Mouse (Mus musculus): ENCODE measurements around the gene Kndc1.

The Kndc1 gene

DNA sequence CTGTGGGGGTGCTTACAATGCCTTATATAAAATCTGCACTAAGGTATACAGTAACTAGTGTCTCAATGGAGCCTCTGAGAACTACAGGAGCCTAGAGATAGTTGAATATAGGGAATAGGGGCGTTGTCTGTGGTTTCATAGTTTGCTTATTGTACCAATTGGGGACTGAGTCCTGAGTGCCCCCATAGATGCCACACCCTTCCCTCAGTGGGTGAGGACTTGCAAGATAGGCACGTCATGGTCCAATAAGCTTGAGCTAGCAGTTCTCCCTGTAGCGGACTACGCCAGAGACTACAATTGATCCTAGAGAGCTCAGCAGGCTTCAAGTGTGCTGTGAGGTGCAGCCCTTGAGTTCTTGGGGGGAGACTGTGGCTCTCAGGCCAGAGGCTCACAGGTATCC, 61.0 kb downstream of the Kndc1 start:
- DNase-seq: no peak

DNA sequence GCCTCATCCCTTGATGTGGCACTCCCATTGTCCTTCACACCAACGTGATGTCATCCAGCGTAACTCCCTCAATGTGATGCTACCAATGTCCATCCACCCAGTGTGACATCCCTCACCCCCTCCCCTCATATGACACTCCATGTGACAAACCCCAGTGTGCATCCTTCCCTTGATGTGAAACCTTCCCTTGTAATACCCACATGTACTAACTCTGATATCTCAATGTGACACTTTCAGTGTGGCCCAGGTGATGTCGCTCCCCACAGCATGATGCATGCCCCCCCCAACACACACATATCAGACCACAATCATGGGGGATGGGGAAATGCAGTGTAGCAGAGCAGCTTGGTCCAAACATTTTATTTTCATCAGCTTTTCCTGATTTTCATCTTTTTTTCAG, 62.2 kb downstream of the Kndc1 start:
- no peak for DNase-seq

DNA sequence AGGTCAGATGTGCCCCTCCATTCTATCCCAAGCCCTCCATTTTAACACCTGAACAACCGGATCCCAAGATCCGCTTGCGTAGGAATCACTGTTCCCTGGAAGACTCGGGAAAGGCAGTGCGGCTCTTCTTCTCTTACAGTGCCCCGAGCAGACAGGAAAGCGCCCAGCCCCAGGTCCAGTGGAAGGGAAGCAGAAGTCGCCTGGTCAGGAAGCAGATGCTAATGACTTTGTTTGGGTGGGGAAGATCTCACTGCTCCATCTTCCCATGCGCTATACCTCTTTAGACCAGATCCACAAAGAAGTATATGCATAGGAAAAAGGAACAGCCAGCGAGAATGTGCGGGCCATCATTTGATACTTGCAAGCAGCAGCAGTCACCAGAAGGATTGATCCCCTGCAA, 62.9 kb downstream of the Kndc1 start:
- DNase-seq: no peak

DNA sequence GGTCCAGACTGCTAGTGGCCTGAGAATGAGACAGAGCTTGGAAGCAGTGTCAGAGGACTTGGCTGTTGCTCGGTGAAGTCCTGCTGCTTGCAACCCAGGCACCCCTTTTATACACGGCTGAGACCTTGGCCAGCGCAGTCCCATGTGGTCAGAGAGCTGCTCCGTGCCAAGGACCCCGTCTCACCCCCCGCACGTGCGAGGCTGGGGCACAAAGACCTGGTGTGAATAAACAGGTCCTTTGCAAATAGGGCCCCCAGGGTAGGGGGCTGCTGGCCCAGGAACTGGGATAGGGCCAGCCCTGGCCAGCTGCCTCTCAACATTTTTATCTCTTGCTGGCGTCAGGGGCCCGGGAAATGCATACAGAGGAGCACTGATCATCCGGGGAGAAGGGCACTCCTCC, 63.5 kb downstream of the Kndc1 start:
- DNase-seq: no peak

DNA sequence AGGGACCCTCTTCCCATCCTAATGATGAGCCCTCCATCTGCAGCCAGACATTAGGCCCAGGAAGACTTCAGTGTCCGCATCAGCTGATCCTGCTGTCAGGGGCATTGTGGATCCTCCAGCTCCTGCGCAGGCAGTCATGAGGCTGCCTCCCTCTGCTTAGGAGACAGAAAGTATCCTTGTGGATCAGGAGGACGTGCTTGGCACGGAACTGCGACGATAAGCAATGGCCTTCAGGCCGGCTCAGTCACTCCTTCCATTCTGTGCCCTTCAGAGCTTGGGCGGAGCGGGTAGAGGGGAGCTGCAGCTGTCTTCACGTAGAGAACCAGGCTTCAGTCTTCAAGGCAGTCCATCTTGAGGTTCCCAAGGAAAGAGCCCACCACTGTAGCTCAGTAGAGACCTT, 66.6 kb downstream of the Kndc1 start:
- no peak for DNase-seq

DNA sequence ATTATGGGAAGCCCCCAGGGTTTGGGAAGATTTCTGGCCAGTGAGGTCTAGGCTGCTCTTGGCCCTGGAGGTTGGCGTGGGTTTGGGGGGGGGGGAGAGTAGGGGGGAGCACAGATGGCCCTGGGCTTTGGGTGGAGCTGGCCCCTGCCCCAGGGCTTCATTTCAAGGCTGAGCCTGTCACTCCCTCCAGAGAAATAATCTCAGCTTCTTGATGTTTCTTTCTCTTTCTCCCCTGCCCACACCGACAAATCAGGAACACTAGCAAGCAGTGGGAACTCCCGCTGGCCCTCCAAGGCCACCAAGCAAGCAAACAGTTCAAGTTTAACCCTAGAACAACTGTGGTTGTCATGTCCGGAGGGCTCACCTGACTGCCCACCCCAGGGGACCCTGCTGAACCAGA, 69.3 kb downstream of the Kndc1 start:
- no peak for DNase-seq

DNA sequence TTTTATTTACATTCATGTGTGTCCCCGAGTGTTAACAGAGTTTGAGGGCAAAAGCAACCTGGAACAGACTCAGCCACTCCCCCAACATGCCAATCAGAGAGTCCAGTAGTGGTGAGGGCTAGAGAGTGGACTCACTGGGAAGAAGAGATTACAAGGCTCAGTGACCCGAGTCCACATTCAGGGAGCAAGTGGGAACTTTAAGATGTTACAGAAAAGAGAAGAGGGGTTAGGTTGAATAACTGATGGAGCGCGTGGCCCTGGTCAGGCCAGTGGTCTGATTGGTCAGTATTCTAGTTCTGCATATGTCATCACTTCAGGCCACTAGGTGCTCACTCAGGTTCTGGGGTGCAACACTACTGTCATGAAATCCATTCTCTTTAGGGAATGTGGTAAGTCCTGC, 72.7 kb downstream of the Kndc1 start:
- no peak for DNase-seq

DNA sequence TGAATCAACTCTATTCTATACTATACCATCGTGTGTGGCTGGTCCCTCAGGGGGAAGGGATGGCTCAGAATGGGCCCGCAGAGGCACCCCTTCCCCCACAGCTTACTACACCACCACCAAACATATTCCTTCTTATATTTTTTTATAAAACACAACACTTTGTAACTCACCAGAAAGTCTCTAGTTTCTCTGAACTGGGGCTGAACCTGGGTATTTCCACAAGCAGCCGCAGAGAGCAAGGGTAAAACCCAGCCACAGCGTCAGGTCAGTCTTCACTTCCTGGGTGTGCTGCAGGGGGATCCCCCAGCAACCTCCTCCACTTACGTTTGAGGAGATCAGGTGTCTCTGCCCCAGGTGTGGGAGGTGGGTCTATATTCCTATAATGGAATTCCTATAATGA, 73.9 kb downstream of the Kndc1 start:
- DNase-seq: peak in 1 of 2 experiments; percentile 28

DNA sequence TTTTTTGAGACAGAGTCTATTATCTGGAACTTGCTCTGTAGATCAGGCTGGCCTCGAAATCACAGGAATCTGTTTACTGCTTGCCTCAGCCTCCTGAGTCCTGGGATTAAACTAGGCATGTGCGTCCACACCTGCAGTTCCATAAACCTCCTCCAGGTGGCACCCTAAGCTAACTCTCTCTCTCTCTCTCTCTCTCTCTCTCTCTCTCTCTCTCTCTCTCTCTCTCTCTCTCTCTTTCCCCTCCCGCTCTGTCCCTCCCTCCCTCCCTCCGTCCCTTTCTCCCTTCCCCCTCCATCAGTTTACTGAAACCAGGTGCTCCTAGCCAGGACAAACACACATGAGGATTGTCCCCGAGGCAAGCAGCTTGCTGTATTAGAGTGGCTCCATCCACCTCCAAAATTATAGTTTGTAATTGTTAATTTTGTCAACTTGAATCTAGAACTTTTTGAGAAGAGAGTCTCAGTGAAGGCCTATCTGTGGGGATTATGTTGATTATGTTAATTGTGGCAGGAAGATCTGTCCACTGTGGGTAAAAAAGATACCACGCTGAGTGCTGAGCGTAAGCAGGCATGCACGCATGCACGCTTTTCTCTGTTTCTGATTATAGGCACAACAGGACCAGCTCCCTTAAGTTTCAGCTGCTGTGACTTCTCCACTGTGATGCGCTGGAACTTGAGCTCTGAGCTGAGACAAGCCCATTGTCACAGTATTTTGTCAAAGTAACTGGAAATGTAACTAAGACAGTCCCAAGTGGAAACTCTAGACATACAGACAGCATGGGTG, 75.0 kb downstream of the Kndc1 start:
- DNase-seq: peak; percentile 70 to 75

DNA sequence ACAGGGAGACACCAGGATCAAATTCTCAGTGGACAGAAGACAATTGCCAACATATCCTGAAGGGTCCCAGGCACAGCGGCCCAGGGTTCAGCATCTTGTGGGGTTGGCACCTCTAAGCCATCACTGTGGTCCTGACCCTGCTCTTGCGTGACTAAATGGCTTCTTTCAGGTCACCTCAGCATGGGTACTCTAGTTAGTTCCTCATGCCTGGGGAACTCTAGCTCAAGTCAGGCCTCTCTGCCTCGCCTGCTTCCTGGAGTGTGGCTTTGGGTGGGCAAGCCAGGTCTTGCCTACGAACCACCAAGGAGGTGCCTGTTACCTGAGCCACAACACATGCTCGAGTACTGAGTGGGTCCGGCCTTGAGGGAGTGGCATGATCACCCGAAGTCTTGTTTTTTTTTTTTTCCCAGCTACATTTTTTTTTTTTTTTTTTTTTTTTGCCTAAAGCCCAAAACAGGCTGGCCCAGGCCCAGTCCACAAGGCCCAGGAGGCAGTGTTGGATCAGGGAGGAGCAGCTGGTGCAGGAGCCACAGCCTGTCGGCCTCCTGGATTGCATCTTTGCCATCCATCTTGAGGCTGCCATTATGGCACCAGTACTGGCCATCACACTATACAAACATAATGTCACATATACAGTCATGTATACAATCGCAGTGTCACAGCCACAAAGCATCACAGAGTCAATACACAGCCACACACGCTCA, 75.9 kb downstream of the Kndc1 start:
- no peak for DNase-seq

DNA sequence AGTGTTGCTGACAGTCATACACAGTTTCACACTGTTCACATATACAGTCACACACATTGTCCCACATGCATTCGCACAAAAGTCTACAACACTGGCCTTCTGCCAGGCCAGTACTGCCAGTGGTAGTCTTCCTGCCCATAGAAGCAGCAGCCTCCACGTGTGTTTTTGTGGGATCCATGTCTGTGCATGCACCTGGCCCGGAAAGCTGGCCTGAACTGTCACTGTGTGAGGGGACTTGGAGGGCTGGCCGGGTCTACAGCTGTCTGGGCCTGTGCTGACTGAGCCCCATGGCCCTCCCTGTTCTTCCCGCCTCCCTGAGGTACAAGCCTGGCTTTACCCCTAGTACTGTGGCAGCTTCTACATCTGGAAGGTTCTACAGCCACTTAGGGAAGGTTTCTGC, 76.5 kb downstream of the Kndc1 start:
- DNase-seq: no peak

DNA sequence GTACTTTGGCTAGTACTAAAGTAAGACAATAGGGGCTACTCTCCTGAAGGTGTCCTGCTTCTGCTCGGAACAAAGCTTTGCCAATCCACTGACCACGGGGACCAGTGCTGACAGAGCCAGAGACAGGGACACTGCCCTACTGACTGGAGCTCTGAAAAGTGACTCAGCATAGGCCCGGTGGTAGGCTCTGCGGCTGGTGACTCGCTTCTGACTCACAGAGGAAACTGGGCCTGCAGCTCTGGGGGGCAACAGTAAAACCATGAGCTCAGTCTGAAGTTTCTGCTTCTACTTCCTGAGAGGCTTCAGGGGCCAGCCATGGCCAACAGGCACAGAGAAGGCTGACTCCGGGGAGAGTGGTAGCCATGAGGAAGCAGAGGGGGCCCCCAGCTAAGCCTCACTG, 76.9 kb downstream of the Kndc1 start:
- no peak for DNase-seq

DNA sequence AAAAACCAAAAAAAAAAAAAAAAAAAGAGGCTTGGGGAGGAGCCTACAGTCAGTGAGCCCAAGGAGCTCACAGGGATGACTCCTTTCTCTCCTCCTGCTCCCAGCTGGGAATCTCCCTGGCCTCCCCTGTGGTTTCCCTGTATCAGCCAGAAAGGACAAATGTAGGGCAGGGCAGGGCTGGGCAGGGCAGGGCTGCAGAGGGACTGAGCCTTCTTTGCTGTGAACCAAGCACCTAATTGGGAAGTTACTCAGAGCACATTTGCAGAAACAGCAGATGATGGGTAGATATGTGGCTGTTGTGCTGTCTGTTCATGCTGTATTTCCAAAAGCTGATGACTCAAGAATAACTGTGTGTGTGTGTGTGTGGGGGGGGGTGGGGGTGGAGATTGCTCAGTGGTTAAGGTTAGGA, 78.4 kb downstream of the Kndc1 start:
- DNase-seq: no peak

DNA sequence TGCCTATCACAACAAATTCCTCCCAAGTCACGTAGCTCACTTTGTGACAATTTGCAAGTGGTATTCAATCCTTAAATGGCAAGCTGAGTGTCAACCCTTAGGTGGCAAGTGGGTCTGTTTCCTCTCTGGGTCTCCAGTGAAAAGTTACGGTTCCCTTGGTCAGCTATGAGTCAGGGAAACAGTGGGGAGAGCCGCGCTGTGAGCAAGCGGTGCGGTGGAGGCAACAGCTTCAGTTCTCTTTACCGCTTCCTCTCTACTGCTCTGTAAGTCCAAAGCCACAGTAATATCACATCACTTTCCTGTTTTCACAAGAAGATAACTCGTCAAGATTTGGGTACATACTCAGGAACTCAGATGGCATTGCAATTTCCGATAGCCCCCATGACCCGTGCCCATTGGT, 79.8 kb downstream of the Kndc1 start:
- DNase-seq: no peak

DNA sequence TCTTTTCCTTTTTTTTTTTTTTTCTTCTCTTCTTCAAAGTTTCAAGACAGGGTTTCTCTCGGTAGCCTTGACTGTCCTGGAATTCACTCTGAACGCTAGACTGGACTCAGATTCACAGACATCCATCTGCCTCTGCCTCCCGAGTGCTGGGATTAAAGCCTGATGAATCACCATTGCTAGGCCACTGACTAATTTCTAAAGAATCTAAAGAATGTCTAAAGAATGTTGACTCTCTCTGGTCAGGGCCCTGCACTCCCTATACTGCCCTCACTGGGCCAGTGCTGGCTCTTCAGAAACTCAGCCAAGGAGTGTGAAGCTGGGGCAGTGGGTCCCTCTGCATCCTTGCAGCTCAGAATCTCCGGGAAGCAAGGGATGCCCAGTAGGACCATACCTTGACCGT, 81.0 kb downstream of the Kndc1 start:
- no peak for DNase-seq

DNA sequence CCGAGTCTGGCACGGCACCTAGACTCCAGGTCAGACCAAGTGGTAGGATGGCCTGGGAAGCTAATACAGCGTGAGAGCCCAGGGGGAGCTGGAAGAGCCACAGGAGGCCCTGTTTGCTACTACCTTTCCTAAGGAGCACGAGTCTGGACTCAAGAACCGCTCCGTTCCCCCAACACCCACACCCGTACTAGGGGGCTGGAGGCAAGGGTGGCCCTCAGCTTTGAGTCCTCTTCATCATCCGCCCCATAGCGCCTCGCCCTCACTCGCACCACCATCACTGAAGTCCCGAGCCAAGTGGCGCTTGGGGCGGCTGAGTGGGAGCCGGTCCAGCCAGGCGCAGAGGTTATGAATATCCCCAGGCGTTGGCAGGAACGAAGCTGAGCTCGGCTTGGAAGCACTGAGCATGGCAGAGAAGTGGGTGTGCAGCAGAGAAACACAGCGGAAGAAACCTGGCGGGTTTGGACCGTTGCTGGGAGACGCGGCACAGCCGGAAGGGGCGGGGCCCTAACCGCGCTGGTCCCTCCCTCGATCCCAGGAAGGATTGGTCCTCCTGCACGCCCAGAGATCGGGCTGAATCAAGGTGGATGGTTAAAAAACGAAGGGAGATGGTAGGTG, 83.9 kb downstream of the Kndc1 start, which contains the start of gene 6430531B16Rik:
TSS of gene 6430531B16Rik (minus strand) at position 478 of the 615 bp plus-strand sequence.
- DNase-seq: peak; percentile 76 to 79

DNA sequence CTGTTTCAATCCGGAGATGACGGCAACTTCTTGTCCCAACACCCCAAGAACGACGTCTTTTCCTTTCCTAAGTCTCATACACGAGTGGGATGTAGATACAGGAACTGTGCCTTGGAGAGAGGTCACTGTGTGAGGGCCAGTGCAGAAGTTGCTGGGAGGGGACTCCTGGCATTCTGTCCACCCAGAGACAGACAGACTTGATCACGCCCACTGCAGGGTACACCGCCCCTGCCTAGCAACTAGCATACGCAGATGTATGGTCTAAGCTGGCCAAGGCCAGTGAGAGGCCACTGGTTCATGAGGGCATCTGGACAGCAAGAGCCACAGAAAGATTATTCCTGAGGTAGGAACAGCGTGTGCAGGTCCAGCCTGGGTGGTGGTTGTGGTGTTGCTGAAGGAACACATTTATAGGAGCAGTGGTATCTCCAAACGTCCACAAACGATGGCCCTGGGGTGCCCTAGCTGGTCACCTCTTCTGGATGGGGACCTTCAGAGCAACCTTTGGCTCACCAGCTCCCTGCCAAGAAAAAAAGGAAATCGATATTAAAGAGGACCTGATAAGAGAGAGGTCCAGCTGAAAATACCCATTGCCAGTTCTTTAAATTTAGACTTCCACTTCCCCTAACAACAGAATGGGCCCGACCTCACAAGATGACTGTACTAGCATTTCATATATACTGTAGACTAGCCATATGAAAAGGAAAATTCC, 84.7 kb downstream of the Kndc1 start:
- no peak for DNase-seq

DNA sequence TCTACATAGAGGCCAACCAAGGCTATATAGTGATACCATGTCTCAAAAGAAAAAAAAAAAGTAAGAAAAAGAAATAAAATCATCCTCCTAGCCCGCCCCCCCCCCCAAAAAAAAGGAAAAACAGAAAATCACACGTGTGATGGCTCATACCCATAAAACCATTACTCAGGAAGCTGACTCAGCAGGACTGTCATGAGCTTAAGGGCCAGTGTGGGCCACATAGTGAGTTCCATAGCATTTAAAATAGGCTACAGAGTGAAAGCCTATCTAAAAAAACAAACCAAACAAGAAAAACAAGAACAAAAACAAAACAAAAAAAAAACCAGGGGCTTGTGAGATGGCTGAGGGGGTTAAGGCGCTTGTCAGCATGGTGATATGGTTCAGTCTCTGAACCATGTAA, 86.3 kb downstream of the Kndc1 start:
- DNase-seq: no peak

DNA sequence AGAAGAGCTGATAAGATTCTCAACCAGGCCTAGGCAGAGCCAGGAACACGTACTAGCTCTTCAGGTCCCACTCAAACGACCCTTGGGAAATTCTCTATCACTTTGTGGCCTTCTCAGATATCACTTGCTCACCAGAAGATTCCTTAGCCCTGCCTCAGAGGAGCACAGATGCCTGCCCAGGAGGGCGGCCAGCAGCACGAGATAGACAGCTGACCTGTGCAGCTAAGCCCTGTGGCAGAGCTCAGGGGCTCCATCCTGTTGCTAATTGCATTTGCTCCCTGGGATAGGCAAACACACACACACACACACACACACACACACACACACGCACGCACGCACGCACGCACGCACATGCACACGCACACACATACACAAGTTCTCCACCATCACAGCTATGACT, 87.6 kb downstream of the Kndc1 start:
- DNase-seq: no peak

DNA sequence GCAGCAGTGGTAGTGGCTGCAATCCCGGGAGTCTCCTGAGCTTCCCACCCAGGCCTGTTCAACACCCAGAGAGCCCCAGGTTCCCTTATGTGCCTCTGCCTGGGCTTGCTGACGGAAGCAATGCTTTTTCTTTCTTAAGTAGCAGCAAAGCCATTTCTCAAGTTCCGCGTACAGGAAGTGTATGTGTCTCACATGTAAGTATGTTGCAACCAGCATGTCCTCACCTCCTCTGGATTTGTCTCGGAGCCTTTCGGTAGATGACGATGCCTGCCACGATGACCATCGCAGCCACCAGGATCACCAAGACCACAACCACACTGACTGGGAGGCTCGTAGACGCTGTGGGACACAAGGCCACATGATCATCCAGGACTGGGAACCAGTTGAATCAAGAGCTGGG, 90.0 kb downstream of the Kndc1 start:
- no peak for DNase-seq

DNA sequence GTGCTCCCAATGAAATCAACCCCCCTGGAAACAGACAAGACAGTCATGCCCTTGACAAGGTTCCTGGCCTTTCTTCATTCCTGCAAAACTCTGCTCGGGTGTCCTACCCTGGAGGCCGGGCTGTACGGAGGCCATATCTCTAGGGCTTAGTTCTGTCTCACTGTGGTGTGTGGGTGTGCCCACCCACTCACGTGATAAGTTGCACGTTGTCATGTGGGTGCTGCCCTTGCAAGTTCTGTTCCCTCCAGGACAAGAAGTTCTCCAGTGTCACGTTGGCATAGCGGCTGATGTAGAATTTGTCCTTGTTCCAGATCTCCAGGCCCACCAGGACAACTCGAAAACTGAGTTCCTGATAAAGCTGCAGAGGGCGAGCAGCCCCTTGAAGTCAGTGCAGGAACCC, 93.8 kb downstream of the Kndc1 start:
- DNase-seq: no peak

DNA sequence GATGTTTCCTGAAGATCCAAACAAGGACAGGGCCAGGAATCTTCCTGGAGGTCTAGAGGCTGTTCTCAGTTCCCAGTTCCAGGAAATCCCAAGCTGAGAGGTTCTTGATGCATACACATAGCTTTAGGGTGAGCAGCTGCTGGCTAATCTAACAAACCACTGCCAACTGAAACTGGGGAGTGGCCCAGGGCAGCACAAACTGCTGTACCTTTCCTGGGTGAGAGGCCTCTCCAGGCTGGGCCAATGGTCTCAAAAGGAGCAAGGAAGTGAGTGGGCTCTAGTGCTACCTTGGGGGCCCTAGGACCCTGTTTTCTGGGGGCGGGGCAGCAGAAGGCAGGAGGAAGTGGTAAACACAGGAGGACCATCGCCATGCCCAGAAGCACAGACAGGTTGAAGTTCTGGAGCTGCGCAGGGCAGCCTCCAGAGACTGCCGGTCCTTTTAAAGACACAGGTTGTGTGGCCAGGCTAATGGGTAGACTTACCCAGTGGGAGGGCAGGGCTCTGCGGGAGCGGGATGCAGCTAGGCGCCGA, 96.4 kb downstream of the Kndc1 start:
- no peak for DNase-seq
